Mouse (Mus musculus) cerebellum, adult 18-20 months (tissue): ENCODE measurements around the gene Srsf2.
A peak's percentile ranks its signal among the peaks of the same experiment; 100 is the strongest.

ENCODE experiments used
- DNase-seq, 2 experiments: peaks; one replicate each; pipeline ENCODE4 v3.0.0; 2021

The Srsf2 gene

DNA sequence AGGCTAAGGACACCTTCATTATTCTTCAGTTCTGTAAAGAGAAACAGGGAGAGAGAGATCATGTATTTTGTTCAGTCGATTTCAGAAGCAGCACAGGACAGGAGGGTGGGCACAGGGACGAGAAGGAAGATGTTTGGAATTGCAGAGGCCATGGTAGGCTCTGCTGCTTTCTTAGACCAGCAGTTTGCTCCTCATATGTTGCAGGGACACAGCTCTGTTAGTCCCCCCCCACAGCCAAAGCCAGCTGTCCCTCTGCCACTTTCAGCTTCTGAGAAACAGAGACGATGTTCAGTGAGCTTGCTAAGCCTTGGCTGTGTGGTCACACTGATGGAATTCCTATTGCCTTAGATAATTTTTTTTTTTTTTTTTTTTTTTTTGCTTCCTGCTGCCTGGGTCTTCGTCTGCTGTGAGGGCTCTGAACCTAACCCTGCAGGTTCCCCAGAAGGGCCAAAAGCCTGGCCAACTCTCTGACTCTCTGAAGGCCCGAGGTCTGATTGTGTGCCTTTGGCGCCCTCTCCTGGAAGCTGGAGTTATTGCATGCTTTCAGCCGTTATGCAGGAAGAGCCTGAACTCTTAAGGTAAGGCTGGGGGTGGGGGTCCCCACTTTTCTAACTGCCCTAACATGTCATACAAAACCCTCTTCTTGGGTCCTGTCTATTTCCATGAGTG lies 44.8 kb downstream of the Srsf2 start:
- DNase-seq = peak; percentile 89 to 91

DNA sequence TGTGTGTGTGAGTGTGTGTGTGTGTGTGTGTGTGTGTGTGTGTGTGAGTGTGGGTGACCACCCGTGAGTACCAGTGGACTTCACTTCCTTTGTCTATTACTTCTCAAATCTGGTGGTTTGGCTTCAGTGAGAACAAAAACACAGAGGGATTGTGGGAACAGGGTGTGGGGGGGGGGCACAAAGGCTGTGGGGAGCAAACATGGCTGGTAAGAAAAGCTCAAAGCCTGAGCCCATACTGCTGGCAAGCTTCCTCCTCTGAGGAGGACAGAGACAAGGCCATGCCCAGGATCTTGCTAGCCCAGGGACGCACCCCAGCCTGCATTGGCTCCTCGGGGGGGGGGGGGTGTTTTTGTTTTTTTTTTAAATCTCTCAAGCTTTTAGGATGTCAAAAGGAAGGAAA lies 45.4 kb downstream of the Srsf2 start:
- no peak for DNase-seq

- DNase-seq = no peak
Measured at GRCm38 (mm10) chr11:116807116-116807515, 45.8 kb downstream of the Srsf2 start.

- DNase-seq = no peak
Measured at GRCm38 (mm10) chr11:116806136-116807071, 46.5 kb downstream of the Srsf2 start.

DNA sequence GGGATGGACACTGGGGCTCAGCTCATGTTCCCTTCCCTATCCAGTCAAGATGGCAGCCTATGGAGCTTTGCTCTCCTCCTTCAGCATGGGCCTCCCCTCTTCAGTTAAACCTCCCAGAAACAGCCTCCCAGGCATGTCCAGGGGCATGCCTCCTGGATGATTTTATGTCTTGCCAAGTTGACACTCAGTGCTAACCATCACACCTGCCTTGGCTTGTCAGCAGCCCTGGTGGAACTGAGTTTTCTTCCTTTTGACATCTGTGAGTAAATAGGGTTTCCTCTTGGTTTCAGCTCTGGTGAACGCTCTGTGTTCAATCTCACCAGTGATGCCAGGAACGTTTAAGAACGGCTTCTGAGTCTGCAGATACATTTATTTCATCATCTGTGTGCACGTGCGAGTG lies 50.2 kb downstream of the Srsf2 start:
- no peak for DNase-seq

DNA sequence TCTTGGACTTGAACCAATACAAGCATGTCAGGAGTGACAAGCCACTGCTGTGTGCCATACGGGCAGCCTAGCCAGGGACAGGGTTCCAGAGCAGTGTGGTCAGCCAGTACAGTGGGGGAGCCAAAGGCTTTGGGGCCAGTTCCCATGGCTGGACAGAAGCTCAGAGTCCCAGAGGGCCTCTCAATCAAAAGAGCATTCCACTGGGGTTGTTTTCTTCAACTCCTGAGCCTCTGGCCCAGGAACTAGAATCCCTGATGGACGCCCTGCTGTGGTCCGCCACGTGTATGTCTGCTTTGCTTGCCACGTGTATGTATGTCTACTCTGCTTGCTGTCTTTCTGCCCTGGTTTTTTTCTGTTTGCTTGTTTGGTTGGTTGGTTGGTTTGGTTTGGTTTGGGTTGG lies 51.8 kb downstream of the Srsf2 start:
- DNase-seq = no peak
